8 mouse cellular contexts compared by ENCODE assay signal in genomic region chr13:52041467-52042421, GRCm38 (mm10).
A peak's percentile ranks its signal among the peaks of the same experiment; 100 is the strongest.
DNase-seq lines count a peak whose midpoint lies in the region; ATAC-seq and TF ChIP-seq lines count a peak whose summit lies in the region.

No protein-coding gene starts in this region.

- 0 out of 2 replicates have a peak overlapping the region, but pooled peaks have one; percentile 20 for H3K9ac ChIP-seq in intestine, embryonic 14.5 days (ENCODE audit: low read length)
- H3K9ac ChIP-seq in liver, adult 2 months (ENCODE audit: low read depth, low read length) = no peak overlapping the region
- no peak overlapping the region for H3K9ac ChIP-seq in midbrain, postnatal 0 days (replicated peaks; ENCODE audit: low read length, poor library complexity, severe bottlenecking)

- no peaks in the 10 kb centered on the region for H3K27me3 ChIP-seq in intestine, embryonic 14.5 days (replicated peaks; ENCODE audit: control insufficient read depth, insufficient read depth, low read length)
- no peaks in the 10 kb centered on the region for H3K27me3 ChIP-seq in liver, adult 2 months (ENCODE audit: control insufficient read depth, insufficient read depth, low read length)
- no peaks in the 10 kb centered on the region for H3K27me3 ChIP-seq in midbrain, postnatal 0 days (ENCODE audit: insufficient read depth, low read length)

- H3K9me3 ChIP-seq in intestine, embryonic 14.5 days (ENCODE audit: control insufficient read depth, low read length) = no peaks in the 10 kb centered on the region
- H3K9me3 ChIP-seq in midbrain, postnatal 0 days (ENCODE audit: low read length) = no peaks in the 10 kb centered on the region

- 54% methylated on average over 15 of the region's 15 CpGs for WGBS in intestine, embryonic 14.5 days
- WGBS in liver, adult 2 months = 65% methylated on average over 15 of the region's 15 CpGs
- 53% methylated on average over 15 of the region's 15 CpGs for WGBS in midbrain, postnatal 0 days

- H3K4me3 ChIP-seq in intestine, embryonic 14.5 days (ENCODE audit: low read depth, low read length) = no peak overlapping the region
- no peak overlapping the region for H3K4me3 ChIP-seq in liver, adult 2 months (ENCODE audit: insufficient read depth, low read depth, low read length)
- no peak overlapping the region for H3K4me3 ChIP-seq in midbrain, postnatal 0 days (ENCODE audit: low read depth, low read length)

- 0 out of 2 replicates have a peak, but pooled peaks have one; percentile 38 for ATAC-seq in intestine, embryonic 14.5 days (replicated peaks; ENCODE audit: low FRiP score, low TSS enrichment, low read depth)
- no peak; the same call in 1 of the 2 replicates for ATAC-seq in midbrain, postnatal 0 days (ENCODE audit: low FRiP score)

- H3K27ac ChIP-seq in intestine, embryonic 14.5 days (ENCODE audit: low read depth) = peak overlapping the region; percentile 80
- H3K27ac ChIP-seq in liver, adult 2 months (replicated peaks; ENCODE audit: insufficient read depth, low read depth, low read length) = peak overlapping the region; percentile 74
- no peak overlapping the region for H3K27ac ChIP-seq in midbrain, postnatal 0 days (ENCODE audit: low read depth, low read length)

- no peaks in the 10 kb centered on the region for H3K36me3 ChIP-seq in intestine, embryonic 14.5 days (ENCODE audit: control insufficient read depth, insufficient read depth, low read length)
- H3K36me3 ChIP-seq in liver, adult 2 months (ENCODE audit: control insufficient read depth, insufficient read depth, low read length) = no peaks in the 10 kb centered on the region
- H3K36me3 ChIP-seq in midbrain, postnatal 0 days (ENCODE audit: insufficient read depth, low read length) = no peaks in the 10 kb centered on the region

- peak overlapping the region; percentile 8; the same call in 1 of the 2 replicates for H3K4me2 ChIP-seq in intestine, embryonic 14.5 days (ENCODE audit: low read length)
- H3K4me2 ChIP-seq in midbrain, postnatal 0 days (ENCODE audit: low read depth, low read length, poor library complexity, severe bottlenecking) = no peak overlapping the region

- no peak for TF ChIP-seq POLR2A in liver, adult 2 months (IDR thresholded peaks at IDR 0.05; ENCODE audit: extremely low read depth, insufficient read depth, low read length)

- peak; percentile 45 to 64 for DNase-seq in layer of hippocampus, adult 18-20 months (ENCODE audit: low spot score in 2 of 2)
- no peak for DNase-seq in layer of hippocampus, adult 8-10 months (ENCODE audit: low spot score in 2 of 2)
- DNase-seq in cerebellum, adult 9-10 months = peak; percentile 62
- peak; percentile 37 to 55 for DNase-seq in gastrocnemius, postnatal 4 days (ENCODE audit: low spot score in 2 of 2)
- peak; percentile 63 for DNase-seq in intestine, embryonic 14.5 days (ENCODE audit: low spot score)
- peak; percentile 29 for DNase-seq in liver, adult 2 months (ENCODE audit: extremely low read depth, low read depth, low spot score)
- peak; percentile 77 for DNase-seq in midbrain, postnatal 0 days (ENCODE audit: low spot score)
- no peak for DNase-seq in c-Kit-positive CD71-positive TER-119-positive erythroid progenitor cells, embryonic 14.5 days (ENCODE audit: low spot score)

- TF ChIP-seq CTCF in liver, adult 2 months (IDR thresholded peaks at IDR 0.05; ENCODE audit: low read depth, low read length) = no peak
- no peak for TF ChIP-seq CTCF in midbrain, postnatal 0 days (IDR thresholded peaks at IDR 0.05)

- no peaks in the 10 kb centered on the region for H3K79me2 ChIP-seq in liver, adult 2 months (ENCODE audit: control insufficient read depth, insufficient read depth, low read length)

- H3K4me1 ChIP-seq in intestine, embryonic 14.5 days (replicated peaks; ENCODE audit: control insufficient read depth, insufficient read depth, low read length) = peaks cover 22% of the 10 kb centered on the region
- H3K4me1 ChIP-seq in liver, adult 2 months (ENCODE audit: control insufficient read depth, insufficient read depth, low read length) = peaks cover 6% of the 10 kb centered on the region; the same call in 1 of the 2 replicates
- peaks cover 4% of the 10 kb centered on the region; the same call in 1 of the 2 replicates for H3K4me1 ChIP-seq in midbrain, postnatal 0 days (ENCODE audit: insufficient read depth, low read length)

Comparison
In these comparisons a context has a peak if more than half of its experiments do, and no peak if none do; other contexts are left out.
1. DNase-seq: peak in layer of hippocampus, adult 18-20 months (2 of 2), cerebellum, adult 9-10 months (single experiment), gastrocnemius, postnatal 4 days (2 of 2), intestine, embryonic 14.5 days (single experiment), liver, adult 2 months (single experiment) and midbrain, postnatal 0 days (single experiment); none in layer of hippocampus, adult 8-10 months (0 of 2) and c-Kit-positive CD71-positive TER-119-positive erythroid progenitor cells, embryonic 14.5 days (single experiment).